Mouse (Mus musculus) kidney, adult 18-20 months (tissue): Measurements from ENCODE around the gene Eml5.

Experiments
- DNase-seq: peaks from one replicate; pipeline ENCODE4 v3.0.0; 2021

Gene Eml5

DNA sequence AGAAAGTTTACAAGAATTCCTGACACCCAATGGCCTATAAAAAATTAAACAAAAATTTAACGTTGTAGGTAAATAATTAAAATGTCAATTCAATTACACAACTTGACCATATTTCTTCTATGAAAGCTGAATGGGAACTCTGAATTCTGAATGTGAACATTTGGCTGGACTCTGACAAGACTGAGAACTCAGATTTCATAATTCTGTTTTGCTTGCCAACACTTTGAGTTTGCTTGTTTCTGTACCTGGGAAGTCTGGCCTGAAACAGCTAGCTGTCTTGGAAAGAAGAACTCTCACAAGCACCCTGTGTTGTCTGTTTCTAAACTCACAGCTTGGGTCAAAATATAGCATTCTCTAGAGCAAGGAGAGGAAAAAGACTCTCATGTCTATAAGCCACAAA, 67.4 kb downstream of the Eml5 start:
- no peak for DNase-seq

DNA sequence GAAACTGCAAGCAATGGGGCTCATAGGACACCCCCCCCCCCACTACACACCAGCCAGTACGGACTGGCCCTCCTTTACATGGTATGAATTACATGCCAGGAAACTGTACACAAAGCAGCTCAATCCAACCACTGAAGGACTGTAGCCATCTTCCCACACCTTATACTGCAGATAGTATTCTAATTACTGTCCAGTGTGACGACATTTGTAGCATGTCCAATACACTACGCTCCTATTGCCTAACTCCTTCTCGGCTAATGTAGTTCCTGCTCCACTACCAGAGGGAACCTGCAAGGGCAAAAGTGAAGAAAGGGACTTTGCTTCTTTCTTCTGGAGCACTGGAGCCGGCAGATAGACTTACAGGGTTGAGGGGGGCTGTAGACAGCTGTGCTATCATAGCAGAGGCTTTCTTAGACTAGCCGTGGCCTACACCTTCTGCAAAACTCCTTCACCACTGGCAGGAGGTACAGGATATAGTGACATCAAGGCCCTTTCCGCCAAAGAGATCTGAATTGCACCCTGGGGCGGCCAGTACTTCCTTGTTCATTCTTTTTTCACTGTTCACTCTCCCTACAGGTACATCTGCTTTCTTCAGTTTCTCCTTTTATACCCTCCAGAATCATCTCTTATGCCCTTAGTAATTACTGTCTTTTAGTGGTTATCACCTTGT, 68.2 kb downstream of the Eml5 start:
- no peak for DNase-seq

DNA sequence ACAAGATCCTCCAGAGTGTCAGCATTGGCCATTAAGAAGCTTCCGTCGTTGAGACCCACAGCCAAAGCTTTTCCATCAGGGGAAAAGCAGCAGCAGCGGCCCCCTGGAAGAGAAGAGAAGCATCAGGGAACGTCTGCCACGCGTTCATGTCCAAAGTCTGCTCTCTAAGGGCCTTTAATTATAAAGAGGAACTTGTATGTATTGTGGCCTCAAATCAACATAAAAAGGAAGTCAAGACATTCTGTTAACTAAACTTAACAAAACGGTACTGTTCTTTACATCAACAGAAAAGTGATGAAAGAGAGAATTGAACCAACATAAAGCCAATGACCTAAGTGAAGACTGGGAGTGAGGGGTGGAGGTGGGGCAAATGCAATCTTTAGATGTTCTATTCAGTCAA, 70.2 kb downstream of the Eml5 start:
- no peak for DNase-seq

DNA sequence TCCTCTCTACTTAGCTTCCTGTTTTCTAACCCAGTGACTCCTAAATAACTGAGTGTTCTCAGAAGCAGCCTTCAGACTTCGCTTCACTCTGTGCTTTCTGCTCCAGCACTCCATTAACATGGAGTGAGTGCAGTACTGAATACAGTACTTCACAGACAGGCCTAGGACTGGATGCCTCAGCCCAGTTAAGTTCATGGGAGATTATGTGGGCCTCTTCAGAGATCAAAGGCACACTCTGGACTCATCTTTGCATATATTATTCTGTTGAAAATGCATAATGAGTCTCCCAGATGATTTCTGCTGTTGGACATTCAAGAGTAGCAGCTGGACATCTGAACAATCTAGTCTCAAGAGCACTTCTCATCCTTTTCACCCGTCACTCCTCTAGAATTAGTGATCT, 80.5 kb downstream of the Eml5 start:
- no peak for DNase-seq

DNA sequence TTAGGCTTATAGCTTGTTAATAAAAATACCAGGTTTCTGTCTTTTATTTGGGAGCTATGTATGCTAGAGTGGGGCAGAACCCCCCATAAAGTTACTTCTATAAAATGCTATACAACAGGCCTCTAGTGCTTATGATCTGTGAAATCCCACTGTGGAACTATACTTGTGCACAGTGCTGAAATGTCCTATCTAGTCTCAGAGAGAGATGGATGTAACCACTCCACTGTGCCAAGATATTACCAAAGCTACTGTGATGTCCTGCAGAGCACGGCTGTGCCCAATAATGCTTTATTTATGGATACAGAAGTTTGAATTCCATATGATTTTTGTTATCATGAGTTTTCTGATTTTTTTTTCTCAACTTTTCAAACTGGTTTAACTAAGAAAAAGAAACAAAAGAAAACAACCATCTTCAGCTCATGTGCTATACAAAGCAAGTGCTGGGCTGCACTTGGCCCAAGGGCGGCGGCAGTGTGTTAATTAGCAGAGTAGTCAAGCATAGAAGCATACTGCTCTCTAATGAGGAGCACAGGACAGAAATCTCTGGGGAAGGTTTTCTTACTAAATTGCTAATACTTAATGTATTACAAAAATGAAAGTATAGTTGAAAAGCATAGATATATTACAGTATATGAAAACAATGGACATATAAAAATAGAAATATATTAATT, 97.1 kb downstream of the Eml5 start:
- DNase-seq = no peak

- DNase-seq = no peak
Measured at GRCm38 (mm10) chr12:98802245-98802644, 99.0 kb downstream of the Eml5 start.

- DNase-seq = no peak
Measured at GRCm38 (mm10) chr12:98800334-98800733, 101.0 kb downstream of the Eml5 start.

GRCm38 (mm10) chr12:98795731-98796318, 105.5 kb downstream of the Eml5 start:
- no peak for DNase-seq

GRCm38 (mm10) chr12:98784251-98784650, 117.0 kb downstream of the Eml5 start:
- DNase-seq = no peak

DNA sequence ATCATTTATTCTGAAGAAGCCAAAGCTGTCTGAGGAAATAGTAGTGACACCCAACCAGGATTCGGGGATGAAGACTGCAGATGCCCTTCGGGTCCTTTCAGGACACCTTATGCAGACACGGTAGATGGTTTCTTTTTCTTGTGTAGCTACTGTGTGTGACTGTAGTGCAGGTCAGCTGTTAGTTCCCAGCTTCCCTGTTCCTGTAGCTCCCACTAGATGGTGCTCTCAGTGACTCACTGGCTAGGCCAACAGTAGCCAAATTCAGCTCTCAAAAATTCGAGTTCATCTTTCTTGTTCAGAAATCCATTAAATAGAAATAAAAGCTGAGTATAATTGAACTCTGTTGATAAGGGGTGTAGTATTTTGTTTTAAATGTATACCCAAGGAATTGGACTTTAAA, 122.1 kb downstream of the Eml5 start:
- peak; percentile 26 for DNase-seq

- no peak for DNase-seq
Measured at GRCm38 (mm10) chr12:98777509-98777908, 123.8 kb downstream of the Eml5 start.

- DNase-seq = no peak
Measured at GRCm38 (mm10) chr12:98766241-98766640, 135.0 kb downstream of the Eml5 start.

DNA sequence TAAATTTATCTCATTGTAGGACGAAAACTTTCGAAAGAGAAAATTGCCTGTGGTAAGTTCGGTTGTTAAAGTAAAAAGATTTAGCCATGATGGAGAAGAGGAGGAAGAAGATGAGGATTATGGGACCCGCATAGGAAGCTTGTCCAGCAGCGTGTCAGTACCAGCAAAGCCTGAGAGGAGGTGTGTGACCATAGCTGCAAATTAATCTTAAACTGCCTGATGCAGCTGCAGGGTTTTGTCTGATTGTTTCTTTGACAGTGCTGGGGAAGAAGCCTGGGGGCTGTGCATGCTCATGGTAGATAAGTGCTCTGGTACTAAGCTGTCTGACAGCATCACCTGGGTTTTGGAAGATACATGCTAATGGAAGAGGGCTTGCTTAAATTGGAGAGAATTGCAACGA, 141.6 kb downstream of the Eml5 start:
- DNase-seq = no peak

DNA sequence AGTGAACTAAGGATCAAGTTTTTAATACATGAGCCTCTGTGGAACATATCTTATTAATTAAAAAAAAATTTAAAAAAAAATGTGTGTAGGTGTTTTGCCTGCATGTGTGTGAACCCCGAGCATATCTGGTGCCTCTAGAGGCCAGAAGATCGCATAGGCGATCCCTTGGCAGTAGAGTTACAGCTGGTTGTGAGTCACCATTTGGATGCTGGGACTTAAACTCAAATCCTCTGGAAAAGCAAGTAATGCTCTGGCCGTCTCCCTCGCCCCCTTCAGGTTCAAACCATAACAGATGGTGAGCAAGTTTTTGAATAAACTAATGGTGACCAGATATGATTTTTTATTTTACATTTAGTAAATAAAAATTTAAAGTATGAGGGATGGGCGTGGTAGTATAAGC, 143.6 kb downstream of the Eml5 start:
- DNase-seq = no peak

DNA sequence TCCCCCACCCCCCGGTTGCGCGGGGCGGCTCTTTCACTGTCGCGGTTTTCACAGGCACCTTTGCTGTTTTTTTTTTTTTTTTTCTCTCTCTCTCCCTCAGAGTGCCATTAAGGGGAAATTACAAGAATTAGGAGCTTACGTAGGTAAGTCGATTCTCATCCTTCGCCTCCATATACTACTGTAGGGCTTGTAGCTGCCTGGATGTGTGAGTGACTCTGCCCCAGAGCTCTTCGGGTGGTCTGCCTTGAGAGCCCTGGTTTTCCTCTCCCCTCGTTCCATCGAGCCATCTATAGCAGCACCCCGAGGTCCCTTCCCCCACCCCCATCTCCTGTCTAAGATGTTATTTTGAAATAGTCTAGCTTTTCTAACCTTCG, 153.9 kb downstream of the Eml5 start:
- no peak for DNase-seq

- DNase-seq = peak; percentile 92
Measured at GRCm38 (mm10) chr12:98746746-98747379, 154.4 kb downstream of the Eml5 start, which contains the start of gene Zc3h14. Zc3h14 (plus strand) TSS chr12:98746964.

GRCm38 (mm10) chr12:98746131-98746530, 155.2 kb downstream of the Eml5 start:
- DNase-seq = peak; percentile 71

DNA sequence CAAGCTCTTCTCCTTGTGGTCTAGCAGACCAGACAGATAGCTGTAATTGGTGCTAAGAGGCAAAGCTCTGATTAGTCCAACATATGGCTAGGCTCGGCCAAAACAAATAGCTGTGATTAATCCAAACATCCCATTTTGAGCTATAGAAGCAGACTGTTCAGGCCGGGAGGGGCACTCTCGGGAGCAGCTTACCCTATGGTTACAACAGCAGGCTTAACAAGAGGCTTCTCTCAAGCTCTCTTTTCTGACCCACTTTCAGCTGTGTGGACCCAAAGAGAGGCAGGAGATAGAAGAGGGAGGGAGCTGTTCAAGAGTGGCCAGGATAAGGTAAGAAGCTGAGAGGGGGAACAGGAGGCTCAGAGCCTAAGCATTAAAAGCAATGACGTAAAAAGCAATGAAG, 155.7 kb downstream of the Eml5 start:
- DNase-seq = no peak

DNA sequence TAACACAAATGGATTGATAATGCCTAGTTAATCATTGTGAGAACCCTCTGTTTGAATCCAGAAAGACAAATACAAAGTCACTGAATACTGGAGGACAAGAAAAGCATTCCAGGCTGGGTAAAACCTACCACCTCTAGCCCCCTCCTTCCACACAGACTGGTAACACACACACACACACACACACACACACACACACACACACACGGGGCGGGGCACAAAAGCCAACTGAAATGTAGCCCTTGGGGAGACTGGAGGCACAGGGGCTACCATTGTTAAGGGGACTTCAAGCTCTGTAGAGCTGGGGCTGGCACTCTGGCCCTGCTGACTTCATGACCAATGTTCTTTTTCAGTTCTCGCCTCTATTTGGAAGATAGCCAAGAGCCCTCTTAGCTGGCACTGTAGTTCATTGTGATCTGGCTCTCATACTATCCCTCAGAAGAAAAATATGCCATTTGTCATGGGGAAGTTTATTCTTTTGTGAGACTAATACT, 160.2 kb downstream of the Eml5 start:
- DNase-seq = no peak

- DNase-seq = peak; percentile 39
Measured at GRCm38 (mm10) chr12:98737801-98738350, 163.4 kb downstream of the Eml5 start.

DNA sequence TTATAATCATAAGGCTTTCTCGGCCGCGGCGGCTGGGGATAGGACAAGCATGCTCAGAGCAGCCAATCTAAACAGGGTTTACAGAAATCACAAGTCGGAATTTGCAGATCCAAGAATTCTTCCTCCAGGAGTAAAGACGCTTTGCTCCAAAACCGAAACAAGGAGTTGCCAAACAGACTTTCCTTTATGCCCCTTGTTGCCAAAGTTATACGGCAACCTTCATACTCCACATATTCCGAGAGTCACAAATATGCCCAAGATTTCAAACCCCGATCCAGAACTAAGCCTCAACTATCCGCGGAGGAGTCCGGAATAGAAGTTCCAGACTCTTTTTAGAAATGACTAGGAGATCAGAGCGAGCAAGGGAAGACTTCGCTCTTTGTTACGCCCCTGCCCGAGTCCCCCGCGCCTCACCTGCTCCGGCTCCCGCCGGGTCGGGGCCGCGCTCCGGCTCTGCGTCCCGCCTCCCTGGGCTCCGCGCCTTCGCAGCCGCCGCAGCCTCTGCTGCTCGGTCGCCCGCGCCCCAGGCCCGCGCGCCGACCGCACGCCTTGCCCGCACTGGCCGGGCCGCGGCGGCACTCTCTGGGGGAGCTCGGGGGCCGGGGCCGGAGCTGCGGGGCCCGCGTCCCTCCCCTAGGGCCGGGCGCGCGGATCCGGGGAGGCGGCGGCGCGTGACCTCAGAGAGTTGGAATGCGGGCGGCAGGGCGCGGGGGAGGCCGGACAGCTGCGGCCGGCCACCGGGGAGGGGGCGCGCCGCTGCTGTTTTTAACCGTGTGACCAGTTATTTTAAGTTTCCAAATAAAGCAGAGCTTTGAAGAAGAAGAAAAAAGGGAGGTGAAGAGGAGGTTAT, 164.1 kb downstream of the Eml5 start, which contains the start of gene Ptpn21:
TSS of gene Ptpn21 (minus strand) at position 455 of the 850 bp plus-strand sequence.
- peak; percentile 78 for DNase-seq
